Mouse (Mus musculus): ENCODE data around the gene Wnk4.

Gene Wnk4

DNA sequence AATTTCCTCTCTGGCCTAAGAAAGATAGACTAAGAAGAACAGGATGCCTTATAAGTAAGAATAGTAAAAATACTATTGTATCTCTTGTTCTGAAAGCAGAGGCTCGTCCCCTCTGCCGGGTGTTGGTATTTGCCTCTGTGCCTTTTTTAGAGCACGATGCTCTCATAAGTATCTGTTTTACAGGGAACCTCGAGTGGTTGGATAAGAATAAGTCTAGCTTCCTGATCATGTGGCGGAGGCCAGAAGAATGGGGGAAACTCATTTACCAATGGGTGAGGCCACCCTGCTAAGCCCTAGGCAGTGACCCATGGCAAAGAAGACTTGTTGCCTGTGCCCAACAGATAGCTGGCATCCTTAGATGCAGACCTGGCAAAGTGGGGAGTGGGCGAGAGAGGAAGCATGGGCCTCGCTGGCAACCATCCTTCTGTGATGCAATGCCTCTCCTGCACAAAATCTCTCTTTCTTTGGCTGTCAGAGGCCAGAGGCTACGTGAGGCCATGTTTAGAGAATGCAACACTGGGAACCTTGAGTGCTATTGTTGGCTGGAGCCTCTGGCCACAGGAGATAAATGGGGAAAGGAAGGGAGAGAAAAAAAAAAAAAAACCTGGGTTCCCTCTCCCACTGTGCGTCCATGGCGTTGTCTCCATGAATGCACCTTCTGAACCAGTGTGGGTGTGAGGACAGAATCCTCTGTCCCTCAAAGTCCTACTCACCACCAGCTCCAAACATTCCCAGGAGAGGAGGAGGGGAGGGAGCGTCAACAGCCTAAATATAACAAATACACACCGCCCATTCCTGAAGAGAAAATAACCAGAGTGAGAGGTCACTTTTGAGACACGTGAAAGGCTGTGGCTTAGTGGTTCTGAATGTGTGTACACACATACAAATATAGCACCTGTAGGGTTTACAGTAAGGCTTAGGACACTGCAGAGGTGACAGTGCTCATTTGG lies 4.3 kb upstream of the Wnk4 start:
- CTCF ChIA-PET: interaction anchor here in 2 of 4 experiments (0.7 to 1.2 kb wide), 3 partner anchors 46 to 79 kb away, joined by 3 to 4 read pairs (median 3); partner anchors contain the start of gene Becn1 (in 1 of the 2)
- POLR2A ChIA-PET: interaction anchor here in 1 of 4 experiments (0.8 kb wide), 1 partner anchor 755 kb away, joined by 3 read pairs; no protein-coding TSS in a partner anchor

DNA sequence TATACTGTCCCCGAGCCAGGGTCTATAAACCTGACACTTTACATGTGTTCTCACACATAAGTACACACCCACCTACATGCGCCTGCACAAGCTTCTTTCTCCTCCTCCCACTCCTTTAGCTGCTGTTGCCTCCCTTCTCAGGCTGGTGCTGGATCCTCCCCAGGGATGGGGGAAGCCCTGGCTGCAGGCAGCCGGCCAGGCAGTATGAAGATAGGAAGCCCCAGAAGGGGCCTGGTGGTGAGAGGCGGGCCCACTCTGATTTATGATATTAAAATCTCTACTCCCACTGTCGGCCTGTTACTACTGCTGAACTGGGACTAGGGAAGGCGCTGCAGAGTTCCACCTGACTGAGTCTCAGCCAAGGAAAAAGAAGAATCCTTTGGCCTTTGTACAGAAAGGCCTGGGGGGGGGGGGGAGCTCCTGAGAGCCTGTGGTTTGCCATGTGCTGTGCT lies 1.1 kb upstream of the Wnk4 start:
- ChIA-PET CTCF (interaction anchor here in 3 of 4 experiments (0.6 to 2.4 kb wide), 13 partner anchors 8 to 682 kb away, joined by 3 to 19 read pairs (median 4); partner anchors contain the start of genes Becn1 (in 1 of the 3), Cntd1 (in 1 of the 3) and Coa3 (in 1 of the 3)), POLR2A (interaction anchor here in 3 of 4 experiments (0.6 to 5.6 kb wide), 31 partner anchors 8 to 1026 kb away, joined by 3 to 45 read pairs (median 5); partner anchors contain the start of genes Cntd1 (in 3 of the 3), Coa3 (in 3 of the 3), Becn1 (in 2 of the 3) and Gm27029 (in 2 of the 3))

DNA sequence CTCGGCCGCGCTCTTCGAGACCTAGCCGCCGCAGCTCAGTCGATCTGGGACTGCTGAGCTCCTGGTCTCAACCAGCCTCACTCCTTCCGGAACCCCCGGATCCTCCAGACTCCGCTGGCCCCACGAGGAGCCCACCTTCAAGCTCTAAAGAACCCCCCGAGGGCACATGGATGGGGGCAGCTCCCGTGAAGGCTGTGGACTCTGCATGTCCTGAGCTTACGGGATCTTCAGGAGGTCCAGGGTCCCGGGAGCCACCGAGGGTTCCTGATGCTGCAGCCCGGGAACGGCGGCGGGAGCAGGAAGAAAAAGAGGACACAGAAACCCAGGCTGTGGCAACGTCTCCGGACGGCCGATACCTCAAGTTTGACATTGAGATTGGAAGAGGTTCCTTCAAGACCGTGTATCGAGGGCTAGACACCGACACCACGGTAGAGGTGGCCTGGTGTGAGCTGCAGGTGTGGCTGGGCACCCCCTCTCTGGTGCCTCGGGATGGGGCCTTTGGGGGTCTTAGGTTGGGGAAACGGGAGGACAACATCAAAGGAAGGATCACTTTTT lies 536 bp downstream of the Wnk4 start:
- POLR2A ChIA-PET: interaction anchor here in 3 of 4 experiments (0.6 to 5.6 kb wide), 40 partner anchors 8 to 941 kb away, joined by 3 to 45 read pairs (median 5); partner anchors contain the start of genes Cntd1 (in 3 of the 3), Coa3 (in 3 of the 3), Becn1 (in 2 of the 3) and Gm27029 (in 2 of the 3)
- CTCF ChIA-PET: interaction anchor here (0.6 to 2.4 kb wide), 13 partner anchors 11 to 203 kb away, joined by 3 to 19 read pairs (median 4); partner anchors contain the start of genes Becn1 (in 3 of the 4), Psmc3ip (in 1 of the 4), Ramp2 (in 1 of the 4) and Rpl27 (in 1 of the 4)

- CTCF ChIA-PET: interaction anchor here in 2 of 4 experiments (0.7 to 1.3 kb wide), 2 partner anchors 81 to 86 kb away, joined by 3 to 6 read pairs; no protein-coding TSS in a partner anchor
- POLR2A ChIA-PET: interaction anchor here in 3 of 4 experiments (0.6 to 5.6 kb wide), 15 partner anchors 8 to 907 kb away, joined by 3 to 45 read pairs (median 5); partner anchors contain the start of genes Cntd1 (in 2 of the 3), Coa3 (in 2 of the 3), Rpl27 (in 2 of the 3) and Vps25 (in 2 of the 3)
Measured at GRCm38 (mm10) chr11:101262272-101262967, 2.1 kb downstream of the Wnk4 start.

- ChIA-PET POLR2A (no interaction called here), CTCF (interaction anchor here in 1 of 4 experiments (0.7 kb wide), 1 partner anchor 82 kb away, joined by 6 read pairs; no protein-coding TSS in a partner anchor)
Measured at GRCm38 (mm10) chr11:101263138-101263988, 3.0 kb downstream of the Wnk4 start.

DNA sequence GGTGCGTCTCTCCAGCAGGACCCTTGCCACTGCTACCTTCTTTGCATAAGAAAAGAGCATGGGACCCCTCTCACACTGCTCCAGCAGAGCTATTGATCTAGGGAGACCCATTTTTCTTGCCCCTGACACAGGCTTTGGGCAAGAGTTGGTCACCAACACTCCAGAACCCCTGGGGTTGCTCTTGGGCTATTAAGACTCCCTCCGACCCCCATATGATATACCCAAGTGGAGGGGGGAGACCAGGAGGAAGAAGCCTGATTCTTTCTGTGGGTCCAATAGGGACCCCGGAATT lies 3.6 kb downstream of the Wnk4 start:
- CTCF ChIA-PET: no interaction called here
- POLR2A ChIA-PET: interaction anchor here in 1 of 4 experiments (1.2 kb wide), 1 partner anchor 10 kb away, joined by 3 read pairs; no protein-coding TSS in a partner anchor

- ChIA-PET POLR2A (interaction anchor here in 2 of 4 experiments (0.8 to 1.2 kb wide), 3 partner anchors 9 to 14 kb away, joined by 3 read pairs; partner anchors contain the start of genes Cntd1 (in 1 of the 2) and Coa3 (in 1 of the 2)), CTCF (no interaction called here)
Measured at GRCm38 (mm10) chr11:101264954-101265471, 4.6 kb downstream of the Wnk4 start.

- POLR2A ChIA-PET: interaction anchor here in 2 of 4 experiments (1.1 to 1.5 kb wide), 3 partner anchors 12 to 36 kb away, joined by 3 to 4 read pairs (median 3); partner anchors contain the start of genes Becn1 (in 1 of the 2), Cntd1 (in 1 of the 2) and Coa3 (in 1 of the 2)
Measured at GRCm38 (mm10) chr11:101265906-101266305, 5.5 kb downstream of the Wnk4 start.

DNA sequence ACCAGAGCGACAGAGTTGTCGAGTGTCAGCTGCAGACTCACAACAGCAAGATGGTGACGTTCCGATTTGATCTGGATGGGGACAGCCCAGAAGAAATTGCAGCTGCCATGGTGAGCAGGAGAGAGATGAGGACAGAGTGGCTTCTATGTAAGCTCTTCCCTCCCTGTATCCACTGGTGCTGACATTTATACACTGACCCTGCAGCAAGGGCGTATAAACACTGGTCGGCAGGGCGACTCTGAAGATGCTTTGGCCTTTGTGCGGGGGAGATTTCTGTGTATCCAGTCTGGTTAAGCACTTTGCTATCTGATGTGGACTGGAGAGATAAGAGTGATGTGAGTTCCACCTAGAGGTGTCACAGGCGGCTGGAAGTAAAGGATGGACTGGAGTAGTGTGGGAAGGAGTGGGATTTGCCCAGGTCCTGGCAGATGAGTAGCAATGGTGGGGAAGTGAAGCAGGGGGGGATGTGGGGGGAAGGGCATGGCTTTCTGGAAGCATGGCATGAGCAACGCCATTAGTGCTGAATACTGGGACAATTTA lies 9.3 kb downstream of the Wnk4 start:
- ChIA-PET CTCF (interaction anchor here in 2 of 4 experiments (0.9 to 1.8 kb wide), 3 partner anchors 32 to 212 kb away, joined by 3 to 6 read pairs (median 5); partner anchors contain the start of gene Becn1 (in 1 of the 2)), POLR2A (interaction anchor here in 3 of 4 experiments (0.6 to 2.4 kb wide), 8 partner anchors 9 to 172 kb away, joined by 3 to 19 read pairs (median 4); partner anchors contain the start of genes Cntd1 (in 2 of the 3), Coa3 (in 2 of the 3), Wnk4 (in 2 of the 3) and Rpl27 (in 1 of the 3))

More at GRCm38 (mm10) chr11:101265906-101266305, 5.5 kb downstream of the Wnk4 start:
- CTCF ChIA-PET: interaction anchor here in 1 of 4 experiments (0.8 kb wide), 1 partner anchor 20 kb away, joined by 3 read pairs; the partner anchor contains the start of gene Ramp2

- ChIA-PET POLR2A (interaction anchor here in 2 of 4 experiments (0.5 to 1.2 kb wide), 5 partner anchors 11 to 323 kb away, joined by 3 to 4 read pairs (median 3); partner anchors contain the start of gene Becn1 (in 1 of the 2)), CTCF (no interaction called here)
Measured at GRCm38 (mm10) chr11:101272446-101272845, 12.1 kb downstream of the Wnk4 start.

DNA sequence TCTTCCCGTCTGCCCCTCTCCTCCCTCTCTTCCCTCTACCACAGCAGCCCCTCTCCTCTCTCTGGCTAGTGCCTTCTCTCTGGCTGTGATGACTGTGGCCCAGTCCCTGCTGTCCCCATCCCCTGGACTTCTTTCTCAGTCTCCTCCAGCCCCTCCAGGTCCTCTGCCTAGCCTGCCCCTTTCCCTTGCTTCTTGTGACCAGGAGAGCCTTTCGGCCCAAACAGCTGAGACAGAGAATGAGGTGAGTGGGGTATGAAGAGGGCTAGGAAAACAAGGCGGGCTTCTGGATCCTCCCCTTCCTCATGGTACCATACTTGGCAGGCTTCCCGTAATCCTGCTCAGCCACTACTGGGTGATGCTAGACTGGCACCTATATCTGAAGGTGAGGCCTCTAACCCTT lies 14.9 kb downstream of the Wnk4 start:
- ChIA-PET POLR2A (interaction anchor here in 2 of 4 experiments (0.9 to 2.3 kb wide), 4 partner anchors 14 to 167 kb away, joined by 3 to 6 read pairs (median 3); partner anchors contain the start of genes Rpl27 (in 1 of the 2) and Wnk4 (in 1 of the 2)), CTCF (interaction anchor here in 1 of 4 experiments (1.5 kb wide), 1 partner anchor 26 kb away, joined by 5 read pairs; the partner anchor contains the start of gene Becn1)

- POLR2A ChIA-PET: interaction anchor here in 2 of 4 experiments (0.7 to 4.1 kb wide), 8 partner anchors 9 to 166 kb away, joined by 3 to 45 read pairs (median 3); partner anchors contain the start of genes Plekhh3 (in 1 of the 2), Rpl27 (in 1 of the 2) and Wnk4 (in 1 of the 2)
- CTCF ChIA-PET: interaction anchor here in 1 of 4 experiments (1.3 to 1.5 kb wide), 2 partner anchors 25 to 402 kb away, joined by 3 to 5 read pairs; partner anchors contain the start of gene Becn1
Measured at GRCm38 (mm10) chr11:101276319-101277070, 16.1 kb downstream of the Wnk4 start.

- POLR2A ChIA-PET: interaction anchor here in 3 of 4 experiments (0.8 to 4.1 kb wide), 34 partner anchors 8 to 388 kb away, joined by 3 to 45 read pairs (median 6); partner anchors contain the start of genes Rpl27 (in 3 of the 3), Becn1 (in 2 of the 3), Retreg3 (in 2 of the 3) and Tubg1 (in 2 of the 3)
- CTCF ChIA-PET: interaction anchor here in 2 of 4 experiments (0.5 to 2.2 kb wide), 10 partner anchors 17 to 164 kb away, joined by 3 to 21 read pairs (median 4); partner anchors contain the start of genes Becn1 (in 1 of the 2) and Rpl27 (in 1 of the 2)
Measured at GRCm38 (mm10) chr11:101277381-101278222, 17.2 kb downstream of the Wnk4 start.
